Mouse (Mus musculus) bone marrow macrophage, adult 2 months (primary cell): ENCODE measurements around the gene Ttc33.

Experiments
- CTCF ChIP-seq: IDR thresholded peaks from 2 replicates; pipeline ENCODE4 v1.5.1; 2012; ENCODE audit warnings: low read depth, mild to moderate bottlenecking, low read length, moderate library complexity
- POLR2A ChIP-seq: IDR thresholded peaks from 2 replicates; pipeline ENCODE4 v1.6.1; 2012; ENCODE audit warnings: mild to moderate bottlenecking, low read depth, low read length, borderline replicate concordance

DNA sequence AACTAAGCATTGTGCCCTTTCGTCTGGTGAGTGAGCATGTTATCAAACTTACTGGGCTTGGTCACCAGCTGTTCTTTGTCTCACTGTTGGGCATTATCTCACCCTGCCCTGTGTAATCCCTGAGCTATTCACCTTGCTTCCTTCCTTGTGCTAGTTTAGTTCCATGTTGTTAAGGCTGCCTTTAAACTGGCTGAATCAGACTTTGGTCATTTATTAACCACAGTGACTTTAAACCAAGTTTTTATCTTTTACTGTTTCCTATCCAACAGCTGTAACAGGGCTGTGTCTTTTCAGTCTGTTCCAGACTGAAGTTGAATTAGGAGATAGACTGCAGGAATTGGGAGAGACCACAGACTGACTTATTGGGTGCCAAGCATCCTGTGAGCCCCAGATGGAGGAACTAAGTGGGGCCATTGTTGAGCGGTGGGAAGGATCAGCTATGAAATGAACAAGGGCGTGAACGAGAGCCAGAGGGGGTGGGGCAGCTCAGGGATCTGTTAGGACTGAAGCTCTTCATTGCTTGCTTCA is 10.7 kb downstream of the Ttc33 start:
- no peak for TF ChIP-seq POLR2A
- no peak for TF ChIP-seq CTCF
